Mouse (Mus musculus) hindbrain, embryonic 10.5 days (tissue): Measurements from ENCODE around the gene Gne. TPM values are rescaled to one million over a fixed set of nuclear protein-coding genes. Genes with fewer than 3 reads are reported as not detected.

Source experiments
- DNase-seq: peaks from one replicate; pipeline ENCODE4 v3.0.0-alpha.2; 2017; ENCODE audit warnings: low spot score
- H3K27ac ChIP-seq: fragments of 300-500 bp; sonication (generic); 2 replicates; pipeline ENCODE4 v1.5.1; 2016; ENCODE audit warnings: mild to moderate bottlenecking, moderate library complexity
- H3K27me3 ChIP-seq: fragments of 300-500 bp; sonication (generic); 2 replicates; pipeline ENCODE4 v1.6.1; 2016; ENCODE audit warnings: mild to moderate bottlenecking; ENCODE audit not compliant: poor library complexity, insufficient read depth, severe bottlenecking
- H3K36me3 ChIP-seq: fragments of 300-500 bp; sonication (generic); 2 replicates; pipeline ENCODE4 v1.6.1; 2016; ENCODE audit warnings: mild to moderate bottlenecking, moderate library complexity
- H3K4me1 ChIP-seq: fragments of 300-500 bp; sonication (generic); replicated peaks from 2 replicates; pipeline ENCODE4 v1.6.1; 2016; ENCODE audit warnings: mild to moderate bottlenecking
- H3K4me3 ChIP-seq: fragments of 300-500 bp; sonication (generic); 2 replicates; pipeline ENCODE4 v1.5.1; 2016; ENCODE audit warnings: mild to moderate bottlenecking, moderate library complexity
- H3K9me3 ChIP-seq: fragments of 300-500 bp; sonication (generic); 2 replicates; pipeline ENCODE4 v1.6.1; 2016; ENCODE audit warnings: mild to moderate bottlenecking, moderate library complexity
- WGBS: fragments of 180-500 bp; shearing (Covaris S2); methylation state at CpG from one replicate; pipeline ENCODE4 v1.1.7; 2016; 5-methylcytosine and 5-hydroxymethylcytosine counted together
- polyA plus RNA-seq: library from polyadenylated mRNA; unstranded; fragments of >200 nt; fragmentation: Nextera tagmentation; extraction: Ambion mirVana; gene quantifications from 2 replicates; pipeline ENCODE4 v1.2.1, GENCODE M21; 2016

The Gne gene
- polyA plus RNA-seq, 1 experiment from 2014 or later: 20.1 TPM

DNA sequence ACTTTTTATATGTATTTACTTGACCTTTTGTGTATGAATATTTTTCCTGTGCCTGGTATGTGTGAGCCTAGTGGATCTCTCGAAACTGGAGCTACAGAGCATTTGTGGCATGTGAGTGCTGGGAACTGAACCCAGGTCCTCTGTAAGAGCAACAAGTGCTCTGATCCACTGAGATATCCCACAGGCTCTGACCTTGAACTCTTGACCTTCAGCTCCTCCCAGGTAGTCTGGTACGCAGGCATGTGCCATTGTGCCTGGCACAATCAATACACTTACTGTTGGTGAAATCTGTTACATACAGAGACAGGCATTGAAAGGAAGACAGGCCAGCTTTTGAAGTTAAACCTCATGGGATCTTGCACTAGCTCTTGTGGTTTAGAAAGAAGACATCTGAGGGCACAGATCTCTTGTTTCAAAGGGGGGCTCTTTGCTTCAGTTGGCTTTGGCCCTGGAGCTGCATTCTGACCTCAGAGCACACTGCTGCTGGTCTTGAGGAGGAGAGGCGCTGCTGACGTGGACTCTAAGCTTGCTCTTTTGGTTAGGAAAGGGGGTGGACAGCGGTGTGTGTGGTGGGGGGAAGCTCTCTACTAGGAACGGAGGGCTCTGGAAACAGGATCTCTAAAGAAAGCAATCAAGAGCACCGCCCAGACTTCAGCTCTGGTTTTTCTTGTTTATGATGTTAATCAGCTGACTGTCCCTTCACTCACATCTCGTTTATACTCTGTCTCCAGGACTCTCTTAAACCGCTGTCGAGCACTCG is 13.8 kb upstream of the Gne start:
- Histone ChIP-seq H3K4me1 (peaks cover 14% of the 10 kb centered on the region; the same call in 1 of the 2 replicates), H3K27ac (no peak overlapping the region), H3K36me3 (no peaks in the 10 kb centered on the region), H3K27me3 (no peaks in the 10 kb centered on the region), H3K4me3 (no peak overlapping the region), H3K9me3 (no peaks in the 10 kb centered on the region)
- DNase-seq: no peak
- 60% methylated on average over 11 of the region's 11 CpGs for WGBS

- H3K27ac ChIP-seq: no peak overlapping the region
- 86% methylated on average over 4 of the region's 4 CpGs for WGBS
- no peaks in the 10 kb centered on the region for H3K27me3 ChIP-seq
- no peaks in the 10 kb centered on the region for H3K9me3 ChIP-seq
- no peak for DNase-seq
- H3K4me1 ChIP-seq: peaks cover 13% of the 10 kb centered on the region; the same call in 1 of the 2 replicates
- H3K4me3 ChIP-seq: no peak overlapping the region
- H3K36me3 ChIP-seq: no peaks in the 10 kb centered on the region
These were observed 10.5 kb upstream of the Gne start for GRCm38 (mm10) chr4:44094475-44094874.

- no peak for DNase-seq
- Histone ChIP-seq H3K9me3 (no peaks in the 10 kb centered on the region), H3K4me3 (no peak overlapping the region), H3K4me1 (peaks cover 9% of the 10 kb centered on the region; the same call in 1 of the 2 replicates), H3K27ac (no peak overlapping the region), H3K36me3 (no peaks in the 10 kb centered on the region), H3K27me3 (no peaks in the 10 kb centered on the region)
- WGBS: 84% methylated on average over 11 of the region's 11 CpGs
These were observed 8.4 kb upstream of the Gne start for GRCm38 (mm10) chr4:44092359-44092758.

DNA sequence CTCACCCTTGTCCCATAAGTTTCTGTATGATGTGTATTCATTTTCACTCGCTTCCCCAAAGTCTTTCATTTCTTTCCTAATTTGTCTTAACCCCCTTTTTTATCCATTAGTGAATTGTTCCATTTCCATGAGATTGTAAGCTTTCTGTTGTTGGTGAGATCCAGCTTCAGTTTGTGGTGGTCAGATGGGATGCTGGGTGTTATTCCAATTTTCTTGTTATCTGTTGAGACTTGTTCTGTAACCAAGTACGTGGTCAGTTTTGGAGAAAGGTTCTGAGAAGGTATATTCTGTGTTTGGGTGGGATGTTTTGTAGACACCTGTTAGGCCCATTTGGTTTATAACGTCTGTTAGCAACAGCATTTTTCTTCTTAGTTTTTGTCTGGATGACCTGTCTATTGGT is 1.6 kb upstream of the Gne start:
- Histone ChIP-seq H3K4me1 (peaks cover 5% of the 10 kb centered on the region), H3K27ac (no peak overlapping the region), H3K36me3 (no peaks in the 10 kb centered on the region), H3K27me3 (no peaks in the 10 kb centered on the region), H3K4me3 (no peak overlapping the region), H3K9me3 (no peaks in the 10 kb centered on the region)
- WGBS: 92% methylated on average over 3 of the region's 3 CpGs
- DNase-seq: no peak

GRCm38 (mm10) chr4:44084602-44085325 is 787 bp upstream of the Gne start:
- no peaks in the 10 kb centered on the region for H3K9me3 ChIP-seq
- DNase-seq: no peak
- WGBS: 88% methylated on average over 13 of the region's 13 CpGs

GRCm38 (mm10) chr4:44078358-44078933 is 5.5 kb downstream of the Gne start:
- WGBS: 86% methylated on average over 7 of the region's 7 CpGs
- Histone ChIP-seq H3K27ac (no peak overlapping the region), H3K27me3 (no peaks in the 10 kb centered on the region), H3K36me3 (no peaks in the 10 kb centered on the region), H3K9me3 (no peaks in the 10 kb centered on the region), H3K4me3 (no peak overlapping the region), H3K4me1 (no peaks in the 10 kb centered on the region)
- DNase-seq: no peak

More at GRCm38 (mm10) chr4:44084602-44085325, 787 bp upstream of the Gne start:
- Histone ChIP-seq H3K27me3 (no peaks in the 10 kb centered on the region), H3K4me1 (peaks cover 5% of the 10 kb centered on the region), H3K4me3 (no peak overlapping the region), H3K27ac (no peak overlapping the region), H3K36me3 (no peaks in the 10 kb centered on the region)

- DNase-seq: no peak
- no peaks in the 10 kb centered on the region for H3K27me3 ChIP-seq
- no peak overlapping the region for H3K27ac ChIP-seq
- peaks cover 23% of the 10 kb centered on the region for H3K4me1 ChIP-seq
- no peak overlapping the region for H3K4me3 ChIP-seq
- no peaks in the 10 kb centered on the region for H3K36me3 ChIP-seq
- WGBS: 79% methylated on average over 4 of the region's 4 CpGs
- H3K9me3 ChIP-seq: no peaks in the 10 kb centered on the region
These were observed 9.6 kb downstream of the Gne start for GRCm38 (mm10) chr4:44074422-44074821.

GRCm38 (mm10) chr4:44073799-44074198 is 10.2 kb downstream of the Gne start:
- no peak overlapping the region for H3K27ac ChIP-seq
- H3K36me3 ChIP-seq: no peaks in the 10 kb centered on the region
- H3K9me3 ChIP-seq: no peaks in the 10 kb centered on the region
- peaks cover 24% of the 10 kb centered on the region for H3K4me1 ChIP-seq
- 88% methylated on average over 3 of the region's 3 CpGs for WGBS
- H3K4me3 ChIP-seq: no peak overlapping the region
- no peaks in the 10 kb centered on the region for H3K27me3 ChIP-seq
- no peak for DNase-seq

GRCm38 (mm10) chr4:44072873-44073441 is 11.0 kb downstream of the Gne start:
- H3K4me1 ChIP-seq: peaks cover 31% of the 10 kb centered on the region
- peak overlapping the region; percentile 88 for H3K27ac ChIP-seq
- no peak for DNase-seq
- no peaks in the 10 kb centered on the region for H3K27me3 ChIP-seq
- H3K36me3 ChIP-seq: no peaks in the 10 kb centered on the region
- WGBS: 11% methylated on average over 9 of the region's 9 CpGs
- H3K9me3 ChIP-seq: no peaks in the 10 kb centered on the region
- peak overlapping the region; percentile 79 for H3K4me3 ChIP-seq

GRCm38 (mm10) chr4:44072146-44072872 is 11.7 kb downstream of the Gne start:
- Histone ChIP-seq H3K27me3 (no peaks in the 10 kb centered on the region), H3K4me1 (peaks cover 36% of the 10 kb centered on the region), H3K36me3 (no peaks in the 10 kb centered on the region), H3K4me3 (peak overlapping the region; percentile 79), H3K27ac (peak overlapping the region; percentile 88), H3K9me3 (no peaks in the 10 kb centered on the region)
- WGBS: under 1% methylated on average over 70 of the region's 70 CpGs
- peak; percentile 92 for DNase-seq

DNA sequence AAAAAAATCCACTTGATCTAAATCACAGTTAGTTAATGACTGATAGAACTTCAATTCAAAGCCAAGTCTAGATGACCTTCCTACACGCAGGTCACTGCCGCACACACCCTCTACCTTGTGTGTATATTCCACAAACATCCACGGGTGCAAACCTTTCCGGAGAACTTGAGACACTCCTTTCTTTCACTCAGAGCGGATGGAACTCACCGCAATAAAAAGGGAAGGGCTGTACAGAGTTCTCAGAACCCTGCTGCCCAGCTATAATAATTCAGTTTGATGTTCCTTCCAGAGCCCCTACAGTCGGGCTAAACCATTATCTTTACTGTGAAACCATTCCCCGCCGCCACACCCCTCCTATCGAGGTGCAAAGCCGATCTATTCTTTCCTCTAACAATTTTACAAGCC is 12.2 kb downstream of the Gne start:
- 16% methylated on average over 11 of the region's 11 CpGs for WGBS
- H3K27ac ChIP-seq: peak overlapping the region; percentile 88

GRCm38 (mm10) chr4:44070641-44071040 is 13.3 kb downstream of the Gne start:
- DNase-seq: no peak
- Histone ChIP-seq H3K36me3 (no peaks in the 10 kb centered on the region), H3K4me1 (peaks cover 42% of the 10 kb centered on the region), H3K4me3 (peak overlapping the region; percentile 79), H3K27me3 (no peaks in the 10 kb centered on the region), H3K9me3 (no peaks in the 10 kb centered on the region), H3K27ac (no peak overlapping the region)
- 50% methylated on average over 4 of the region's 4 CpGs for WGBS

More for the DNA sequence above, 12.2 kb downstream of the Gne start:
- no peaks in the 10 kb centered on the region for H3K36me3 ChIP-seq
- H3K9me3 ChIP-seq: no peaks in the 10 kb centered on the region
- H3K27me3 ChIP-seq: no peaks in the 10 kb centered on the region
- H3K4me3 ChIP-seq: peak overlapping the region; percentile 79
- no peak for DNase-seq
- H3K4me1 ChIP-seq: peaks cover 39% of the 10 kb centered on the region
